9 mouse cellular contexts compared by ENCODE assay signal in the genomic region with DNA sequence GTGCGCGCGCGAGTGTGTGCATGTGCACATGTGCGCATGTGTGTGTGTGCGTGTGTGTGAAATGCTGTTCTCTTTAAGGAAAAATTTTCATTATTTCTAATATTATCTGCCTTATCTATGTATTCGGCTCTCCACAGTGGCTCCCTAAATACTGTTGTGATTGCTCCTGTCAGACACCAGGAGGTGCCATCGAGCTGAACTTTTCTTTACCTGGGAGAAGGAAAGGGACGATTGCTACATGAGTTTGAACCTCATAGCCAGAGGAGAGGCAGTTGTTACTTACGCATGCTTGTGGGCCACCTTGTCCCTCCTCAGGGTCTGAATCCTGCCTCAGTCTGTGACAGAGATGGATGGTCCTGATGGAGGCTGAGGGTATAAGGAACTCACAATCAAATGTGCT. TPM values are rescaled to one million over a fixed set of nuclear protein-coding genes. Genes with fewer than 3 reads are reported as not detected.
DNase-seq lines count a peak whose midpoint lies in the region; ATAC-seq and TF ChIP-seq lines count a peak whose summit lies in the region.
"Had no signal": no experiment of that assay in that cellular context is flagged by ENCODE, and none has a peak within 500 bp of the region (broad histone marks: within the 10 kb centered on the region; RNA-seq: fewer than 3 reads in every experiment).

No protein-coding gene starts in this region.

- intact Hi-C loops in left cerebral cortex, postnatal 4 days (cut with DNase I) = loop anchor here (10.0 kb wide), 1 partner anchor 52 kb away; no protein-coding TSS in a partner anchor
- intact Hi-C loops in gastrocnemius, postnatal 36 days (cut with DNase I) = loop anchor here (2.0 kb wide), 1 partner anchor 76 kb away; no protein-coding TSS in a partner anchor

- no peaks in the 10 kb centered on the region for H3K9me3 ChIP-seq in limb, embryonic 11.5 days (ENCODE audit: control insufficient read depth, low read length)
- no peaks in the 10 kb centered on the region for H3K9me3 ChIP-seq in limb, embryonic 10.5 days (replicated peaks)
- no peaks in the 10 kb centered on the region for H3K9me3 ChIP-seq in ES-E14 (ENCODE audit: control insufficient read depth, insufficient read depth, low read depth, low read length)
- no peaks in the 10 kb centered on the region for H3K9me3 ChIP-seq in embryonic facial prominence, embryonic 14.5 days (ENCODE audit: control insufficient read depth, low read length)
- H3K9me3 ChIP-seq: megakaryocyte, embryonic 14.5 days had no signal

- H3K36me3 ChIP-seq in limb, embryonic 11.5 days (ENCODE audit: control insufficient read depth, insufficient read depth, low read length) = no peaks in the 10 kb centered on the region
- no peaks in the 10 kb centered on the region for H3K36me3 ChIP-seq in limb, embryonic 10.5 days
- H3K36me3 ChIP-seq in ES-E14 (ENCODE audit: control insufficient read depth, insufficient read depth, low read length, poor library complexity, severe bottlenecking) = no peaks in the 10 kb centered on the region
- H3K36me3 ChIP-seq in embryonic facial prominence, embryonic 14.5 days (ENCODE audit: control insufficient read depth, insufficient read depth, low read length) = no peaks in the 10 kb centered on the region

- H3K27me3 ChIP-seq in limb, embryonic 11.5 days (ENCODE audit: control insufficient read depth, insufficient read depth, low read length) = no peaks in the 10 kb centered on the region
- no peaks in the 10 kb centered on the region for H3K27me3 ChIP-seq in limb, embryonic 10.5 days (ENCODE audit: low read depth, poor library complexity, severe bottlenecking)
- H3K27me3 ChIP-seq in embryonic facial prominence, embryonic 14.5 days (replicated peaks; ENCODE audit: control insufficient read depth, insufficient read depth, low read length) = no peaks in the 10 kb centered on the region

- ATAC-seq in limb, embryonic 11.5 days (ENCODE audit: insufficient number of reproducible peaks, low FRiP score, low TSS enrichment, low read depth) = no peak
- no peak for ATAC-seq in embryonic facial prominence, embryonic 14.5 days (ENCODE audit: low read depth)

- H3K4me1 ChIP-seq in limb, embryonic 11.5 days (ENCODE audit: control insufficient read depth, insufficient read depth, low read length) = no peaks in the 10 kb centered on the region
- H3K4me1 ChIP-seq in limb, embryonic 10.5 days = peaks cover 27% of the 10 kb centered on the region
- H3K4me1 ChIP-seq in ES-E14 (ENCODE audit: control insufficient read depth in 2 of 2, insufficient read depth in 2 of 2, low read length in 2 of 2, poor library complexity in 1 of 2) = peaks cover 0 to 7% of the 10 kb centered on the region in 2 experiments; a peak in 3 of 4 replicates
- peaks cover 4% of the 10 kb centered on the region; the same call in 1 of the 2 replicates for H3K4me1 ChIP-seq in embryonic facial prominence, embryonic 14.5 days (ENCODE audit: control insufficient read depth, insufficient read depth, low read length)

- H3K4me2 ChIP-seq in limb, embryonic 11.5 days (ENCODE audit: low read depth, severe bottlenecking) = no peak overlapping the region
- H3K4me2 ChIP-seq in embryonic facial prominence, embryonic 14.5 days (ENCODE audit: low read depth, low read length) = no peak overlapping the region

- in situ Hi-C loops in ES-E14 (cut with MboI; ENCODE audit: low sequenced_read_pairs in 2 of 2, unreplicated experiment in 2 of 2) = no loop called here

- 57% methylated on average over 10 of the region's 10 CpGs for WGBS in limb, embryonic 11.5 days
- WGBS in limb, embryonic 10.5 days = 56% methylated on average over 10 of the region's 10 CpGs
- 57% methylated on average over 10 of the region's 10 CpGs for WGBS in embryonic facial prominence, embryonic 14.5 days

- no peak overlapping the region for H3K9ac ChIP-seq in limb, embryonic 11.5 days (ENCODE audit: low read length)
- peak overlapping the region; percentile 62; the same call in 1 of the 2 replicates for H3K9ac ChIP-seq in ES-E14 (ENCODE audit: insufficient read depth, low read depth, low read length, poor library complexity, severe bottlenecking)
- no peak overlapping the region for H3K9ac ChIP-seq in embryonic facial prominence, embryonic 14.5 days (ENCODE audit: low read depth, low read length)

- peak; percentile 63 for DNase-seq in limb, embryonic 11.5 days (ENCODE audit: low spot score)
- no peak for DNase-seq in limb, embryonic 10.5 days (ENCODE audit: low spot score)
- peak; percentile 70 for DNase-seq in ES-E14 (ENCODE audit: low read depth, low spot score)
- DNase-seq in adrenal gland, postnatal 14 days = peak; percentile 47
- DNase-seq in embryonic facial prominence, embryonic 14.5 days (ENCODE audit: low spot score) = peak; percentile 20
- peak; percentile 39 for DNase-seq in left cerebral cortex, postnatal 4 days
- DNase-seq in retina, embryonic 14.5 days (ENCODE audit: low spot score) = peak; percentile 76
- no peak for DNase-seq in gastrocnemius, postnatal 36 days

- H3K4me3 ChIP-seq in limb, embryonic 11.5 days (ENCODE audit: low read depth, low read length) = no peak overlapping the region
- H3K4me3 ChIP-seq in limb, embryonic 10.5 days = no peak overlapping the region
- peak overlapping the region in 1 of 2 experiments; percentile 19; a peak in 1 of 4 replicates for H3K4me3 ChIP-seq in ES-E14 (ENCODE audit: insufficient read depth in 1 of 2, low read depth in 1 of 2, low read length in 2 of 2, poor library complexity in 1 of 2, severe bottlenecking in 1 of 2)
- H3K4me3 ChIP-seq in embryonic facial prominence, embryonic 14.5 days (ENCODE audit: low read depth, low read length) = no peak overlapping the region
- H3K4me3 ChIP-seq: megakaryocyte, embryonic 14.5 days had no signal

- no peak overlapping the region for H3K27ac ChIP-seq in limb, embryonic 11.5 days (replicated peaks; ENCODE audit: low read depth, low read length)
- H3K27ac ChIP-seq in limb, embryonic 10.5 days = no peak overlapping the region
- H3K27ac ChIP-seq in ES-E14 (ENCODE audit: insufficient read depth, low read depth, low read length, poor library complexity, severe bottlenecking) = no peak overlapping the region
- no peak overlapping the region for H3K27ac ChIP-seq in embryonic facial prominence, embryonic 14.5 days (replicated peaks; ENCODE audit: low read depth, low read length)

TF ChIP-seq in ES-E14, 5 proteins besides CTCF, POLR2A, EP300 and RAD21:
- TF ChIP-seq CHD2 (IDR thresholded peaks at IDR 0.05; ENCODE audit: low read depth, low read length) = no peak
- no peak for TF ChIP-seq MAFK (IDR thresholded peaks at IDR 0.05; ENCODE audit: insufficient read depth, low read depth, low read length)
- no peak for TF ChIP-seq ZNF384 (IDR thresholded peaks at IDR 0.05; ENCODE audit: low read depth, low read length)
- no peak for TF ChIP-seq HCFC1 (IDR thresholded peaks at IDR 0.05; ENCODE audit: borderline replicate concordance, insufficient read depth, low read length)
- no peak for TF ChIP-seq ZC3H11A (IDR thresholded peaks at IDR 0.05; ENCODE audit: borderline replicate concordance, low read depth, low read length)

RNA-seq across cellular contexts. Expression of a gene that starts 24.5 kb away (rescaled TPM):
- polyA plus RNA-seq in limb, embryonic 11.5 days (2014; fragmentation: Nextera tagmentation; extraction: Ambion mirVana) = not detected in 2 replicates
- polyA plus RNA-seq in limb, embryonic 10.5 days (2016; fragmentation: Nextera tagmentation; extraction: Ambion mirVana) = not detected in 2 replicates
- 2.5 and 2.6 TPM in 2 replicates for total RNA-seq in ES-E14 (2012; rRNA removed)
- total RNA-seq in adrenal gland, postnatal 14 days (2021) = not detected in 2 replicates
- polyA plus RNA-seq in embryonic facial prominence, embryonic 14.5 days (2014; fragmentation: Nextera tagmentation; extraction: Ambion mirVana) = not detected in 2 replicates
- total RNA-seq in left cerebral cortex, postnatal 4 days (2021) = not detected
- not detected for total RNA-seq in gastrocnemius, postnatal 36 days (2021)

RNA-seq across cellular contexts. Expression of a gene that starts 27.9 kb away (rescaled TPM):
- 0.09 and 0.34 TPM in 2 replicates for polyA plus RNA-seq in limb, embryonic 11.5 days (2014; fragmentation: Nextera tagmentation; extraction: Ambion mirVana)
- not detected in 2 replicates for polyA plus RNA-seq in limb, embryonic 10.5 days (2016; fragmentation: Nextera tagmentation; extraction: Ambion mirVana)
- 0.18 and 0.21 TPM in 2 replicates for total RNA-seq in ES-E14 (2012; rRNA removed)
- total RNA-seq in adrenal gland, postnatal 14 days (2021) = 0.44 TPM in 1 of 2 replicates, not detected in the other
- not detected in 2 replicates for polyA plus RNA-seq in embryonic facial prominence, embryonic 14.5 days (2014; fragmentation: Nextera tagmentation; extraction: Ambion mirVana)
- not detected for total RNA-seq in left cerebral cortex, postnatal 4 days (2021)
- under 1 TPM in 1 of 2 experiments, not detected in 1; 0.37 TPM for total RNA-seq in gastrocnemius, postnatal 36 days (2021)

RNA-seq across cellular contexts. Expression of a gene that starts 54.2 kb away (rescaled TPM):
- polyA plus RNA-seq in limb, embryonic 11.5 days (2014; fragmentation: Nextera tagmentation; extraction: Ambion mirVana) = 1.1 and 1.8 TPM in 2 replicates
- polyA plus RNA-seq in limb, embryonic 10.5 days (2016; fragmentation: Nextera tagmentation; extraction: Ambion mirVana) = 0.98 and 1.1 TPM in 2 replicates
- total RNA-seq in ES-E14 (2012; rRNA removed) = 2.4 and 3.2 TPM in 2 replicates
- total RNA-seq in adrenal gland, postnatal 14 days (2021) = 0.30 and 0.48 TPM in 2 replicates
- polyA plus RNA-seq in embryonic facial prominence, embryonic 14.5 days (2014; fragmentation: Nextera tagmentation; extraction: Ambion mirVana) = 3.2 and 3.5 TPM in 2 replicates
- 1 to 10 TPM; 1.4 to 1.5 TPM for total RNA-seq in left cerebral cortex, postnatal 4 days (2021)
- under 1 TPM in 1 of 2 experiments, not detected in 1; 0.10 TPM for total RNA-seq in gastrocnemius, postnatal 36 days (2021)

Comparison
In these comparisons a context has a peak if more than half of its experiments do, and no peak if none do; other contexts are left out.
1. DNase-seq: peak in limb, embryonic 11.5 days (single experiment), ES-E14 (single experiment), adrenal gland, postnatal 14 days (single experiment), embryonic facial prominence, embryonic 14.5 days (single experiment), left cerebral cortex, postnatal 4 days (single experiment) and retina, embryonic 14.5 days (single experiment); none in limb, embryonic 10.5 days (single experiment) and gastrocnemius, postnatal 36 days (0 of 2).